Mouse (Mus musculus) layer of hippocampus, postnatal 36 days (tissue): ENCODE data around the gene Lrrc27. TPM values are rescaled to one million over a fixed set of nuclear protein-coding genes. Genes with fewer than 3 reads are reported as not detected.

Experiments
- DNase-seq, 2 experiments: peaks; one replicate each; pipeline ENCODE4 v3.0.0; 2022
- total RNA-seq, 2 experiments: library from RNA; stranded (reverse); gene quantifications; 2 replicates each; pipeline ENCODE4 v1.2.3; 2021

Gene Lrrc27
- total RNA-seq, 2 experiments from 2014 or later = 5.3 to 5.5 TPM

GRCm38 (mm10) chr7:139275586-139275985 lies 62.8 kb downstream of the Lrrc27 start:
- peak in 1 of 2 experiments; percentile 41 for DNase-seq

- DNase-seq = no peak
Measured at GRCm38 (mm10) chr7:139276150-139276549, 63.4 kb downstream of the Lrrc27 start.

DNA sequence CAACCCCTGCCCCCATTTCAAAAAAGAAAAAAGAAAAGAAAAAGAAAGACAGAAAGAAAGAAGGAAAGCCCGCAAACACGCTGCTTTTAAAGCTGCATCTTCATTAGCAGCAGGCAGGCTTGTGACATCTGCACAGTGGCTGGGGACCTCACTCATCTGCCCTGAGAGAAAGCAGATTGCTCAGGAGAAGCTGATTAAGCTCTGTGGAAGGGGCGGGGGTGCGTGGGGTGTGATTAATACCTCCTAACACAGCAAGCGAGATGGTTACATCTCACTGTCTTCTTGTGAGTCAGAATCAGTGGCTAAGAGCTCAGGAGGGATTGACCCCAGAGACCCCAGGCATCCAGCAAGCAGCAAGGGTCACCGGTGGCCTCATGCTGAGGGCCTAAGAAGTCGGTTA lies 64.7 kb downstream of the Lrrc27 start:
- DNase-seq = no peak

- DNase-seq = no peak
Measured at GRCm38 (mm10) chr7:139279571-139279970, 66.8 kb downstream of the Lrrc27 start.

DNA sequence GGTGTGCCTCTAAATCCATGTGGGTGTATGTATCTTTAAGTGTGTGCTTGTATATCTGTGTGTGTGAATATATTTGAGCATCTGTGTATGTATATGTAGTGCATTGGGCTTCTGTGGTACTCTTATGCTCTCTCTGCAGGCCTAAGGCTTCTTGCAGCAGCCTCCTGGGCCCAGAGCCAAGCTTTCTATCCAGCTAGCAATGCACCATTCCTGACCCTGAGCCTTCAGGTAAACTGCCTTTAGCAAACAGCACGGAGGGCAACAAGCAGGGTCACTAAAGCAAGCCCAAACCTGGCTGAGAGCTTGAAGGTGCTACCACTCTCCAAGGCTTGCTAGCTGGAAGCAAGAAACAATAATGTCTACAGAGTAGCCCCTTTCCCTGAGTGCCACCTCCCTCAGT lies 67.3 kb downstream of the Lrrc27 start:
- DNase-seq = no peak

GRCm38 (mm10) chr7:139281195-139281594 lies 68.4 kb downstream of the Lrrc27 start:
- DNase-seq = no peak

GRCm38 (mm10) chr7:139282037-139282436 lies 69.2 kb downstream of the Lrrc27 start:
- DNase-seq = no peak

GRCm38 (mm10) chr7:139285295-139285943 lies 72.6 kb downstream of the Lrrc27 start:
- no peak for DNase-seq

DNA sequence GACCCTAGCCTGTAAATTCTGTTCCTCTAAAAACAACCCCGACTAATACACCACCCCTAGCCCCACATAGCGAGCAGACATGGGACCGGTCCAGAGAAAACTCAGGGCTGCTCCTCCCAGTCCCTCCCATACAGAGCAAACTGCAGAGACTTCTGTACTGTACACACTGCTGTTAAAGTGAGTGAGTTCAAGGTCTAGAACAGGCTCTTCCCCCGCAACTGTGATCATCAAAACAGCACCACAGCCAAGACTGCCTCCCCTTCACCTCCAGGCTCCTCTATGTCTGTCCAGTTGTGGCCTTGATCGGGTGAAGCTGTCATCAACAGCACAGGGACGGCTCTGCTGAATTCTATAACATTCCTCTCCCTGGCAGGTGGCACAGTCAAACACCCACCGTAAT lies 75.8 kb downstream of the Lrrc27 start:
- no peak for DNase-seq

Other genes with a start within 250 kb of the Lrrc27 start
- gene Dpysl4, start 127.0 kb upstream of the Lrrc27 start, total RNA-seq = 10 to 100 TPM; 48.3 to 58.7 TPM
- 100 to 1,000 TPM; 101 to 105 TPM for gene Stk32c, start 319 bp downstream of the Lrrc27 start, total RNA-seq
- 10 to 100 TPM; 30.0 to 31.6 TPM for gene Pwwp2b, start 35.5 kb downstream of the Lrrc27 start, total RNA-seq
- gene Inpp5a, start 176.1 kb downstream of the Lrrc27 start, total RNA-seq = 10 to 100 TPM; 38.7 to 42.9 TPM